In the genomic region with DNA sequence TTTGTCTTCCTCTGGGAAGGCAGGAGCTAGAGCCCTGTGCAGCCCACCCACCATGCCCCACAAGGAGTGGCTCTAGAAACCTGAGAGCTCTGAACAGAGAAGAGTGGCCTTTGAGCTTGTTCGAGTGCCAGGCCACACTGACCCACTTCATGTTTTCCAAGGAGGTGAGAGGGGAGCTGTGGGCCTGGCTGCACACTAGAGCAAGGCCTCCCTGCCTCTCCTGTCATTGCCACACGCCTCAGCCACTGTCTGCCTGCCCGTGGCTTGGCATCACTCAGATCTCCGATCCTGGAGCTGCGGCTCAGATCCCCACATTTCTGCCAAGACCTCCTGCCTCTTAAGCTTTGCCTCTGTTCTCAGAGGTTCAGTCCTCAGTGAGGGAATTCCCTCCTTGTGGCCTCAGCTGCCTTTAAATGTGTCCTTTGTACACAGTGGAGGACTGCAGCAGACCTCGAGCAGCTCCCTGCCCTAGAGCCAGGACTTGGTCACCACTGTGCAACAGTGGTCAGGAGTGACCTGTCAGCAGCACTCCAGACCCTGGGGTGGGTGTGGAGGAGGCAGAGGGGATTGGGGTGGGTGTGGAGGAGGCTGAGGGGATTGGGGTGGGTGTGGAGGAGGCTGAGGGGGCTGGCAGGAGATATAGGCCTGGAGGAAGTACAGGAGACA, we compare ENCODE assay signal across 13 mouse cellular contexts.
A peak's percentile ranks its signal among the peaks of the same experiment; 100 is the strongest.
DNase-seq lines count a peak whose midpoint lies in the region; ATAC-seq lines count a peak whose summit lies in the region.
"Had no signal": no experiment of that assay in that cellular context is flagged by ENCODE, and none has a peak within 500 bp of the region (broad histone marks: within the 10 kb centered on the region; RNA-seq: fewer than 3 reads in every experiment).

No protein-coding gene starts in this region.

- no peaks in the 10 kb centered on the region for H3K36me3 ChIP-seq in hindbrain, embryonic 16.5 days (ENCODE audit: control insufficient read depth, insufficient read depth, low read length)
- H3K36me3 ChIP-seq in hindbrain, embryonic 12.5 days: no peaks in the 10 kb centered on the region
- no peaks in the 10 kb centered on the region for H3K36me3 ChIP-seq in embryonic facial prominence, embryonic 10.5 days (replicated peaks)
- H3K36me3 ChIP-seq: embryonic facial prominence, embryonic 15.5 days; G1E; lung, embryonic 15.5 days had no signal

- H3K27me3 ChIP-seq in hindbrain, embryonic 16.5 days (replicated peaks; ENCODE audit: control insufficient read depth, insufficient read depth, low read length): no peaks in the 10 kb centered on the region
- no peaks in the 10 kb centered on the region for H3K27me3 ChIP-seq in hindbrain, embryonic 12.5 days
- no peaks in the 10 kb centered on the region for H3K27me3 ChIP-seq in embryonic facial prominence, embryonic 10.5 days (replicated peaks; ENCODE audit: low read depth, poor library complexity, severe bottlenecking)
- H3K27me3 ChIP-seq: embryonic facial prominence, embryonic 15.5 days; lung, embryonic 15.5 days had no signal

- DNase-seq in adrenal gland, adult 2 months: peak; percentile 55
- no peak for DNase-seq in adrenal gland, postnatal 4 days (ENCODE audit: low spot score in 2 of 2)
- no peak for DNase-seq in embryonic facial prominence, embryonic 10.5 days (ENCODE audit: low spot score)
- peak; percentile 28 for DNase-seq in lung, postnatal 25 days (ENCODE audit: low spot score)
- no peak for DNase-seq in thymus, postnatal 10 days (ENCODE audit: low spot score in 2 of 2)
- no peak for DNase-seq in B cell, adult 2 months
- DNase-seq: cerebellum, adult 8-10 months; right cerebral cortex, postnatal 25 days had no signal

- H3K4me2 ChIP-seq in hindbrain, embryonic 16.5 days (ENCODE audit: low read length): no peak overlapping the region
- no peak overlapping the region for H3K4me2 ChIP-seq in hindbrain, embryonic 12.5 days (replicated peaks)
- H3K4me2 ChIP-seq: embryonic facial prominence, embryonic 15.5 days; lung, embryonic 15.5 days had no signal

- ATAC-seq in hindbrain, embryonic 16.5 days: peak; percentile 51; the same call in 1 of the 2 replicates
- ATAC-seq in hindbrain, embryonic 12.5 days (ENCODE audit: low FRiP score): no peak

- H3K9ac ChIP-seq in hindbrain, embryonic 16.5 days (ENCODE audit: low read depth, low read length): no peak overlapping the region
- H3K9ac ChIP-seq in hindbrain, embryonic 12.5 days: no peak overlapping the region
- H3K9ac ChIP-seq: embryonic facial prominence, embryonic 15.5 days; lung, embryonic 15.5 days had no signal

- H3K9me3 ChIP-seq in hindbrain, embryonic 16.5 days (ENCODE audit: control insufficient read depth, low read length): no peaks in the 10 kb centered on the region
- H3K9me3 ChIP-seq in hindbrain, embryonic 12.5 days (replicated peaks): no peaks in the 10 kb centered on the region
- no peaks in the 10 kb centered on the region for H3K9me3 ChIP-seq in embryonic facial prominence, embryonic 10.5 days
- H3K9me3 ChIP-seq: embryonic facial prominence, embryonic 15.5 days; G1E; lung, embryonic 15.5 days had no signal

- no peak overlapping the region for H3K27ac ChIP-seq in hindbrain, embryonic 16.5 days (ENCODE audit: low read depth, low read length)
- no peak overlapping the region for H3K27ac ChIP-seq in hindbrain, embryonic 12.5 days
- peak overlapping the region; percentile 41; the same call in 1 of the 2 replicates for H3K27ac ChIP-seq in embryonic facial prominence, embryonic 10.5 days (replicated peaks)

- peaks cover 4% of the 10 kb centered on the region for H3K4me1 ChIP-seq in hindbrain, embryonic 16.5 days (ENCODE audit: control insufficient read depth, insufficient read depth, low read depth, low read length)
- 0 out of 2 replicates have a peak, but pooled peaks cover 7% of the 10 kb centered on the region for H3K4me1 ChIP-seq in hindbrain, embryonic 12.5 days
- H3K4me1 ChIP-seq in embryonic facial prominence, embryonic 10.5 days: peaks cover 36% of the 10 kb centered on the region

- 72% methylated on average over 6 of the region's 6 CpGs for WGBS in hindbrain, embryonic 16.5 days
- 52% methylated on average over 6 of the region's 6 CpGs for WGBS in hindbrain, embryonic 12.5 days
- WGBS in embryonic facial prominence, embryonic 10.5 days: 54% methylated on average over 6 of the region's 6 CpGs

- H3K4me3 ChIP-seq in hindbrain, embryonic 16.5 days (ENCODE audit: low read length): no peak overlapping the region
- no peak overlapping the region for H3K4me3 ChIP-seq in hindbrain, embryonic 12.5 days
- H3K4me3 ChIP-seq in embryonic facial prominence, embryonic 10.5 days: no peak overlapping the region
- H3K4me3 ChIP-seq: embryonic facial prominence, embryonic 15.5 days; lung, embryonic 15.5 days had no signal

Comparison
In these comparisons a context has a peak if more than half of its experiments do, and no peak if none do; other contexts are left out.
1. DNase-seq: peak in adrenal gland, adult 2 months (single experiment) and lung, postnatal 25 days (single experiment); none in adrenal gland, postnatal 4 days (0 of 2), embryonic facial prominence, embryonic 10.5 days (single experiment), thymus, postnatal 10 days (0 of 2) and B cell, adult 2 months (0 of 2).